In genomic region chr16:14893864-14894263, GRCm38 (mm10) we compare ENCODE assay signal across 15 mouse cellular contexts. TPM values are rescaled to one million over a fixed set of nuclear protein-coding genes. Genes with fewer than 3 reads are reported as not detected.
DNase-seq lines count a peak whose midpoint lies in the region; ATAC-seq and TF ChIP-seq lines count a peak whose summit lies in the region.
"Had no signal": no experiment of that assay in that cellular context is flagged by ENCODE, and none has a peak within 500 bp of the region (broad histone marks: within the 10 kb centered on the region; RNA-seq: fewer than 3 reads in every experiment).

No protein-coding gene starts in this region.

- in situ Hi-C loops in CH12.LX (cut with MboI; ENCODE audit: low pct_ligation_motif_present, low pct_unique_long_range_greater_than_20kb, low sequenced_read_pairs) = no loop called here

- intact Hi-C loops in left cerebral cortex, postnatal 14 days (cut with DNase I) = no loop called here

- no peak overlapping the region for H3K9ac ChIP-seq in kidney, postnatal 0 days (ENCODE audit: low read depth, low read length)
- H3K9ac ChIP-seq in CH12.LX (ENCODE audit: insufficient read depth, low read depth) = no peak overlapping the region
- H3K9ac ChIP-seq in limb, embryonic 15.5 days = no peak overlapping the region

- no peak for ATAC-seq in kidney, postnatal 0 days (replicated peaks; ENCODE audit: low FRiP score, low read depth)
- ATAC-seq in limb, embryonic 15.5 days (ENCODE audit: insufficient number of reproducible peaks, low FRiP score, low TSS enrichment, low read depth) = peak; percentile 78

- no peak for TF ChIP-seq EP300 in CH12.LX (IDR thresholded peaks at IDR 0.05; ENCODE audit: low read length)

- no peak for TF ChIP-seq POLR2A in CH12.LX (IDR thresholded peaks at IDR 0.05; ENCODE audit: low read depth, low read length)
- TF ChIP-seq POLR2A in brain, embryonic 14.5 days (IDR thresholded peaks at IDR 0.05; ENCODE audit: borderline replicate concordance, extremely low read depth, insufficient read depth, insufficient read length, poor library complexity, severe bottlenecking) = no peak

- no peak for TF ChIP-seq CTCF in kidney, postnatal 0 days (IDR thresholded peaks at IDR 0.05; ENCODE audit: low read depth)
- TF ChIP-seq CTCF in CH12.LX (conservative IDR thresholded peaks at IDR 0.05 in 1 of 2, IDR thresholded peaks at IDR 0.05 in 1 of 2; ENCODE audit: low read depth in 2 of 2, low read length in 2 of 2) = no peak
- TF ChIP-seq CTCF in brain, embryonic 14.5 days (IDR thresholded peaks at IDR 0.05; ENCODE audit: borderline replicate concordance, extremely low read depth, insufficient read depth, insufficient read length) = no peak

- peak overlapping the region; percentile 71 for H3K27ac ChIP-seq in kidney, postnatal 0 days
- H3K27ac ChIP-seq in CH12.LX (ENCODE audit: insufficient read depth, low read depth) = no peak overlapping the region
- H3K27ac ChIP-seq in limb, embryonic 15.5 days = peak overlapping the region; percentile 73
- H3K27ac ChIP-seq: heart, adult 2 months; left cerebral cortex, adult 2 months had no signal

- H3K4me3 ChIP-seq in kidney, postnatal 0 days (replicated peaks; ENCODE audit: low read depth, low read length) = no peak overlapping the region
- no peak overlapping the region for H3K4me3 ChIP-seq in CH12.LX (replicated peaks in 1 of 3; ENCODE audit: low read depth in 2 of 3, low read length in 2 of 3, poor library complexity in 1 of 3)
- H3K4me3 ChIP-seq in limb, embryonic 15.5 days = no peak overlapping the region
- H3K4me3 ChIP-seq: heart, adult 2 months; left cerebral cortex, adult 2 months had no signal

- no peaks in the 10 kb centered on the region for H3K4me1 ChIP-seq in kidney, postnatal 0 days (replicated peaks; ENCODE audit: insufficient read depth, low read length)
- H3K4me1 ChIP-seq in CH12.LX (ENCODE audit: control insufficient read depth in 1 of 2, insufficient read depth in 2 of 2) = peaks cover 3 to 12% of the 10 kb centered on the region in 2 experiments; a peak in 2 of 4 replicates
- peaks cover 15% of the 10 kb centered on the region for H3K4me1 ChIP-seq in limb, embryonic 15.5 days

- H3K79me2 ChIP-seq in CH12.LX (replicated peaks; ENCODE audit: control insufficient read depth, extremely low read depth, insufficient read depth, poor library complexity, severe bottlenecking) = no peaks in the 10 kb centered on the region

- no peak for TF ChIP-seq RAD21 in CH12.LX (IDR thresholded peaks at IDR 0.05; ENCODE audit: low read depth, low read length)

- H3K27me3 ChIP-seq in kidney, postnatal 0 days (ENCODE audit: insufficient read depth, low read length) = no peaks in the 10 kb centered on the region
- peaks cover 5% of the 10 kb centered on the region for H3K27me3 ChIP-seq in CH12.LX (replicated peaks)
- H3K27me3 ChIP-seq in limb, embryonic 15.5 days = no peaks in the 10 kb centered on the region

- 55% methylated on average over 4 of the region's 4 CpGs for WGBS in kidney, postnatal 0 days
- 39% methylated on average over 4 of the region's 4 CpGs for WGBS in limb, embryonic 15.5 days

- no peaks in the 10 kb centered on the region for H3K9me3 ChIP-seq in kidney, postnatal 0 days (replicated peaks; ENCODE audit: low read length)
- no peaks in the 10 kb centered on the region for H3K9me3 ChIP-seq in CH12.LX (replicated peaks; ENCODE audit: low read length)
- no peaks in the 10 kb centered on the region for H3K9me3 ChIP-seq in limb, embryonic 15.5 days

- no peaks in the 10 kb centered on the region for H3K36me3 ChIP-seq in kidney, postnatal 0 days (ENCODE audit: insufficient read depth, low read length)
- H3K36me3 ChIP-seq in CH12.LX (replicated peaks in 1 of 2; ENCODE audit: control insufficient read depth in 1 of 2, insufficient read depth in 1 of 2, low read length in 1 of 2) = no peaks in the 10 kb centered on the region
- no peaks in the 10 kb centered on the region for H3K36me3 ChIP-seq in limb, embryonic 15.5 days

- DNase-seq in kidney, postnatal 0 days (ENCODE audit: low spot score) = peak; percentile 25
- no peak for DNase-seq in kidney, postnatal 25 days
- peak; percentile 10 for DNase-seq in CH12.LX (ENCODE audit: extremely low read depth)
- peak; percentile 1 for DNase-seq in brain, embryonic 14.5 days (ENCODE audit: low read depth)
- no peak for DNase-seq in left cerebral cortex, postnatal 14 days (ENCODE audit: low spot score in 2 of 2)
- DNase-seq in adrenal gland, postnatal 36 days = no peak
- DNase-seq: cerebellum, postnatal 25 days; gastrocnemius, postnatal 10 days; heart, adult 2 months; midbrain, embryonic 14.5 days had no signal

- no peak overlapping the region for H3K4me2 ChIP-seq in kidney, postnatal 0 days (ENCODE audit: low read length)
- peak overlapping the region; percentile 16; the same call in 1 of the 2 replicates for H3K4me2 ChIP-seq in CH12.LX (ENCODE audit: insufficient read depth, low read depth, poor library complexity, severe bottlenecking)
- no peak overlapping the region for H3K4me2 ChIP-seq in limb, embryonic 15.5 days

- dilution Hi-C loops in CH12.LX (cut with MboI; ENCODE audit: extremely low pct_ligation_motif_present, extremely low pct_unique_long_range_greater_than_20kb, low sequenced_read_pairs) = no loop called here

TF ChIP-seq in CH12.LX, 34 proteins besides CTCF, POLR2A, EP300 and RAD21:
- TF ChIP-seq ZNF384 (IDR thresholded peaks at IDR 0.05; ENCODE audit: low read depth, low read length) (no peak), SIN3A (IDR thresholded peaks at IDR 0.05; ENCODE audit: low read length) (no peak), CHD1 (IDR thresholded peaks at IDR 0.05; ENCODE audit: low read depth, low read length) (no peak), HCFC1 (IDR thresholded peaks at IDR 0.05; ENCODE audit: low read depth, low read length) (no peak), JUN (IDR thresholded peaks at IDR 0.05; ENCODE audit: insufficient read depth, low read depth, low read length) (no peak), BHLHE40 (IDR thresholded peaks at IDR 0.05; ENCODE audit: low read depth, low read length) (no peak), UBTF (IDR thresholded peaks at IDR 0.05; ENCODE audit: low read depth, low read length) (no peak), JUND (conservative IDR thresholded peaks at IDR 0.05; ENCODE audit: low read depth, low read length) (no peak), MAFK (IDR thresholded peaks at IDR 0.05; ENCODE audit: insufficient replicate concordance, low read length) (no peak), IRF4 (IDR thresholded peaks at IDR 0.05; ENCODE audit: low read depth, low read length) (no peak), TBP (conservative IDR thresholded peaks at IDR 0.05; ENCODE audit: low read depth, low read length) (no peak)

RNA-seq across cellular contexts. Expression of gene Efcab1, which starts 12.5 kb away (rescaled TPM):
- 2.3 and 3.0 TPM in 2 replicates for polyA plus RNA-seq in kidney, postnatal 0 days (2015; fragmentation: Nextera tagmentation; extraction: Ambion mirVana)
- total RNA-seq in CH12.LX (2012; rRNA removed) = not detected in 2 replicates
- total RNA-seq in CH12.LX (2014; rRNA removed) = not detected in 2 replicates
- polyA plus RNA-seq in CH12.LX (2012; ENCODE audit: insufficient read length, low read depth) = not detected in 2 replicates
- 7.7 and 8.6 TPM in 2 replicates for polyA plus RNA-seq in brain, embryonic 14.5 days (2012; rRNA removed)
- 12.5 and 13.7 TPM in 2 replicates for polyA plus RNA-seq in limb, embryonic 15.5 days (2015; fragmentation: Nextera tagmentation; extraction: Ambion mirVana)
- 1 to 10 TPM; 5.6 to 5.9 TPM for total RNA-seq in left cerebral cortex, postnatal 14 days (2021)
- 1 to 10 TPM; 1.1 to 1.3 TPM for total RNA-seq in adrenal gland, postnatal 36 days (2021)
- total RNA-seq: heart, adult 2 months; liver, adult 2 months; megakaryocyte, adult 5-6 weeks; neutrophil, adult 5-6 weeks had no signal
- polyA plus RNA-seq: liver, adult 2 months had no signal

Comparison
In these comparisons a context has a peak if more than half of its experiments do, and no peak if none do; other contexts are left out.
1. DNase-seq: peak in kidney, postnatal 0 days (single experiment), CH12.LX (single experiment) and brain, embryonic 14.5 days (single experiment); none in kidney, postnatal 25 days (0 of 2), left cerebral cortex, postnatal 14 days (0 of 2) and adrenal gland, postnatal 36 days (0 of 2).